Comparison of ENCODE assay signal across 17 mouse cellular contexts in the genomic region with DNA sequence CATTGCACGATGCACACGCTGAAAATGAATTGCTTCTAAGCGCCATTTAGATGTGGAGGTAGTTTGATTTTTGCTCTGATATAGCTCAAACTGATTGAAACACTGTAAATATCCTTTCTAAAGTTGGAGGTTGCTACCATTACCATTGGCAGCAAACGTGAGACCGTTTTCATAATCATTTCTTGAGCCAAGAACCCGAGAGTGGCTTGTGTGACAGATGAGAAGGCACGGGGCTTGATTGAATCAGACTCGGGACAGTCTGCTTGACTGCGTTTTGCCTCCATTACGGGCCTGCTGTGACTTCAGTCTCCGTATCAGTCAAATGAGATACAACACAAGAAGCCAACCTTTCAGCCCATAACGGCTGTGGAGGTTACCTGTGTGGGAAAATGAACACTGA.
"Had no signal": no experiment of that assay in that cellular context is flagged by ENCODE, and none has a peak within 500 bp of the region (broad histone marks: within the 10 kb centered on the region; RNA-seq: fewer than 3 reads in every experiment).

No protein-coding gene starts in this region.

- H3K4me1 ChIP-seq: kidney, embryonic 15.5 days; megakaryocyte, embryonic 14.5 days had no signal

- H3K9me3 ChIP-seq: kidney, embryonic 15.5 days; liver, embryonic 13.5 days; midbrain, embryonic 10.5 days; midbrain, embryonic 13.5 days had no signal

- ATAC-seq: midbrain, embryonic 13.5 days; midbrain, embryonic 16.5 days had no signal

- DNase-seq: kidney, adult 8-10 months; kidney, postnatal 10 days; kidney, postnatal 36 days; layer of hippocampus, postnatal 36 days; liver, embryonic 13.5 days; lung, adult 2 months; lung, postnatal 14 days; thymus, adult 18-20 months; thymus, postnatal 36 days had no signal

- H3K4me2 ChIP-seq: kidney, embryonic 15.5 days; liver, embryonic 13.5 days; midbrain, embryonic 13.5 days had no signal

- H3K9ac ChIP-seq: kidney, embryonic 15.5 days; liver, embryonic 13.5 days; midbrain, embryonic 13.5 days had no signal

- H3K27me3 ChIP-seq: kidney, embryonic 15.5 days; liver, embryonic 13.5 days; megakaryocyte, embryonic 14.5 days had no signal

- H3K4me3 ChIP-seq: kidney, embryonic 15.5 days; left cerebral cortex, adult 2 months; liver, embryonic 13.5 days; megakaryocyte, embryonic 14.5 days; midbrain, embryonic 10.5 days; midbrain, embryonic 13.5 days; myocyte had no signal

- H3K27ac ChIP-seq: kidney, embryonic 15.5 days; left cerebral cortex, adult 2 months; liver, embryonic 13.5 days; macrophage; midbrain, embryonic 10.5 days; midbrain, embryonic 13.5 days had no signal

- H3K36me3 ChIP-seq: kidney, embryonic 15.5 days; liver, embryonic 13.5 days; midbrain, embryonic 10.5 days; midbrain, embryonic 13.5 days had no signal
